Mouse (Mus musculus): ENCODE results near the gene Slc25a29.
"Not testable (repeated sequence)": the region's sequence is repeated elsewhere in the genome, so short reads cannot be mapped to it uniquely, and the experiment has no call there.

The Slc25a29 gene

DNA sequence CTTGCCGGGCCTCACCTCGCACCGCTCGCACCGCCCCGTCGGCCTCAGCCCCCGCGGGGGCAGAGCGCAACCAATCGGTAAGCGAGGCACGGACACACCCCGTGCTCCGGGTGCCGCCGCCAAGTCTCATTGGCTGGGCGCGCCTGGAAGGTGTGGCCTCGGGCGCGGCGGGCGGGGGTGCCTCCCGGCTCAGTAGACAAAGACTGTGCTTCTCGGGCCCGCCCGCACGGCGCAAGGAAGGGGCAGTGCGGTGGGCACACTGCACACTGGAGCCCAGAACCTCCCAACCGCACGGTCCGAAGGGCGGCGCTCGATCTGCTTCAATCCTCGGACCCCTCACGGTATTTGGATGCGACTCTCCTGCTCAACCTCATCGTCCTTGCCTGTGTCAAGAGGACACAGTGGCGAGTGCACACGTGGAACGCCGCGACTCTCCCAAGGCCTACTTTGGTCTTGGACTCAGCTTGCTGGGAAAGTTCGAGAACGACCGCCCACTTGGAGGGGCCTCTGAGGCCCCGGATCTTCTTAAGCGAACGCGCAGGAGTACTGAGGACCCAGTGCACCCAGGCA, at the start of gene Slc25a29, which contains the start of gene Slc25a47:
Slc25a29 (minus strand) TSS at position 44 of the 570 bp plus-strand sequence.
Slc25a47 (plus strand) TSS at position 207 of the 570 bp plus-strand sequence.
- peak; percentile 99 for DNase-seq

- no peak for DNase-seq
Measured at GRCm38 (mm10) chr12:108882776-108883175, 47.1 kb upstream of the Slc25a29 start.

GRCm38 (mm10) chr12:108881192-108881591, 45.5 kb upstream of the Slc25a29 start:
- DNase-seq, result no peak

GRCm38 (mm10) chr12:108880606-108881005, 44.9 kb upstream of the Slc25a29 start:
- DNase-seq, result no peak

DNA sequence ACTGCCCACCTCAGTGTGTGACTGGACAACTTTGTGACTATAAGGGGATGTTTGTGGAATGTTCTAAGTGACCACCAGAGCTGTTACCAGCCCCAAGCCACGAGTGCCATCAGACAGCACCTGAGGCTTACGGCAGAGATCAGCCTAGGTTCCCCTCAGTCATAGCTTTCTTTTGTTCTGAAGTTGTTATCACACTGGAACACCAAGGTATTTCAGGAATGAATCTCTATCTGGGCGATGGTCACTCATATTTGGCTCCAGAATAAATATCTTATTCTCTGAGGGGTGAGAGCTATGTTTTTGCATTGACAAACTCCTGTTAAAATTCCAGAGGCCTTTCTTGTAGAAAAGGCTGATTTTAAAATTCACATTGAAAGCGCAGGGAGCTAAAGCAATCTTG, 43.5 kb upstream of the Slc25a29 start:
- no peak for DNase-seq

DNA sequence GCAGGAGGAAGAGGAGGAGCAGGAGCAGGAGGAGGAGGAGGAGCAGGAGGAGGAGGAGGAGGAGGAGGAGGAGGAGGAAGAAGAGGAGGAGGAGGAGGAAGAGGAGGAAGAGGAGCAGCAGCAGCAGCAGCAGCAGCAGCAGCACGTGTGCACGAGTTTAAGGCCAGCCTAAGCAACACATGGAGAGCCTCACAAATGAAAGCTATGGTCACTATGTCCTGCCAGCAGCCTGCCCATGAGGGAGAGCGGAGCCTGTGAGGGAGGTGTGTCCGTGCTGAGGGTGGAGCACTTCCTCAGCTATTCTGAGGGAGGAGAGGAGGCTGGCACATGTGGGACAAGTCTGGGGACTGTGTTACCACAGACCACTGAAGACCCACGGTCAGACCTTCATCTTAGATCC, 37.4 kb upstream of the Slc25a29 start:
- no peak for DNase-seq

DNA sequence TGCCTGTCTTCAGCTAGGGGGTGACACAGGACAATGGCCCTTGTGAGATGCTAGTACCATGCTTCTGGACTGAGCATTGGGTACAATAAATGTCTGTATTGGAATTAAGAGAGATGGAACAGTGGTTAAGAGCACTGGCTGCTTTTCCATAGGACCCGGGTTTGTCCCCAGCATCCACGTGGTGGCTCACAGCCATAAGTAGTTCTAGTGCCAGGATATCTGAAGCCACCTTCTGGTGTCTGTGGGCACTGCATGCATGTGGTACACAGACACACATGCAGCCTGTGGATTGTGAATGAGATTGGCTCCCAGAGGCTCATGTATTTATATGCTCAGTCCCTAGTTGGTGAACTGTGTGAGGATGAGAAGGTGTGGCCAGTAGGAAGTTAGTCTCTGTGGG, 33.9 kb upstream of the Slc25a29 start:
- no peak for DNase-seq

DNA sequence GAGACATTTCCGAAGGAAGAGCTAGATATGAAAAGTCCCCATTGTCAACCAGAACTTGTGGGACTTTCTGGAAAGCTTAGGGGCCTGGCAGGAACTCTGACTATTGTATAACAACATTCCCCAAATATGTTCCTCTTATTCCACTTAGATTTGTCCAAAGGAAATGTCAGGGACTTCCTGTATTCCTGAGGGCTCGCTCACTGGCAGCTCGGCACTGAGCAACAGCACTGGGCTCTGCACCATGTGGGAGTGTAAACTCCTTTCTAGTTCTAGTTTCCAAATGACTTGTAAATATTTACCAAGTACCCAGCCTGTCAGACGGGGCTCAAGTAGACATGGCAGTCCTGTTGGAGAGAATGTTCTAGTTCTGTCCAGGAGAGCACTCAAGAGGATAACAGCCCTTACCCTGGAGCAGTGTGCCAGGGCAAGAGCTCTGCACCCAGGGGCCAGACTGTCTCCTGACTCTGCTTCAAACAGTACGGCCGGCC, 29.4 kb upstream of the Slc25a29 start:
- DNase-seq, result no peak

DNA sequence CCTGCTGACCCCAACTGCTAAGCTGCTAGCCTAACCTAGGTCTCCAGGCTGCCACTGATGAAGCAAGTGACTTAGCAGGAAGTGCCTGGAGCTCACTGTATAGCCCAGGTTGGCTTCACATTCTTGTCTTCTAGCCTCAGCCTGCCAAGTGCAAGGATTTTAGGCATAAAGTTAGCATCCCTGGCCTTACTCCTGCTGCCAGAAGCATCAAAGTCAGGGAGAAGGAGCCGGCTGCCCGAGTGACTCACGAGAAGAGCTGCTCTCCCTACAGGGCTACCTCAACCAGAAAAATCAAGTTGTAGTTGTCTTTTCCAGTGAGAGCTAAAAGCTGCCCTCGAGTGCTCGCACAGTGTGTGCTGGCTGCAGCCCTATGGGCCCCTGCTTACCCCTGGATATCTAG, 22.8 kb upstream of the Slc25a29 start:
- no peak for DNase-seq

- no peak for DNase-seq
Measured at GRCm38 (mm10) chr12:108857589-108858184, 22.0 kb upstream of the Slc25a29 start.

DNA sequence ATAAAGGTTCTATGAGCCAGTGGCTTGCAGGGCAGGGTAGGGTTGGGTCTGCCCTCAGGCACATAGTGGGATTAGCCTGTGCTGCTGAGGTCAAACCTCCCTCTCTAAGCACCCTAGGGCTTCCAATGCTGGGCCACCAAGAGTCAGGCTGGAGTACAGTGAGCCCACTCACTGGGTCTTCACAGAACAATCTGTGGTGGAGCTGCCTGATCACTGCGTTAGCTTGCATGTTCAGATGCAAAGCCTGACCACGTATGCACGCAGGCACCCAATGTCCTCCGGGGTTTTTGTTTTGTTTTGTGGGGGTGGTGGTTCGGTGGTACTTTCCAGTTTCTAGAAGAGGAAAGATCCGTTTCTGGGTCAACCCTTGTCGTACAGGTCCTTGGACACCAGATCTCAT, 21.4 kb upstream of the Slc25a29 start:
- no peak for DNase-seq

DNA sequence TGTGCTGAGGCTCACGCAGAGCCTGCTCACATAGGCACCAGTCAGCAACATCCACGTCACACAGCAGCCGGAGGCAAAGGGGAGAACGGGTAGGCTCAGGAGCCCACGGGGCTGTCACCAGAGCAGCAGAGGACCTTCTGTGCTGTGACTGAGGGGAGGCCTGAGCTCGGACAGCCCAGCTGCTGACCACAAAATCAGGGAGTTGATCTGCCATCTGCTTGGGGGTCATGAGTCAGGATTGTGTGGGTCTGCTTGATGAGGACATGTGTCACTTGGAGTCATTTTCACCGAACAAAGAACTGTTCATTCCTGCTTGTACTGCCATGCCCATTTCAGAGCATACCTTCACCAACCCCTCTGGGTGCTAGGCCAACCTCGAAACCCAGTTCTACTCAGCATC, 20.5 kb upstream of the Slc25a29 start:
- DNase-seq, result no peak

DNA sequence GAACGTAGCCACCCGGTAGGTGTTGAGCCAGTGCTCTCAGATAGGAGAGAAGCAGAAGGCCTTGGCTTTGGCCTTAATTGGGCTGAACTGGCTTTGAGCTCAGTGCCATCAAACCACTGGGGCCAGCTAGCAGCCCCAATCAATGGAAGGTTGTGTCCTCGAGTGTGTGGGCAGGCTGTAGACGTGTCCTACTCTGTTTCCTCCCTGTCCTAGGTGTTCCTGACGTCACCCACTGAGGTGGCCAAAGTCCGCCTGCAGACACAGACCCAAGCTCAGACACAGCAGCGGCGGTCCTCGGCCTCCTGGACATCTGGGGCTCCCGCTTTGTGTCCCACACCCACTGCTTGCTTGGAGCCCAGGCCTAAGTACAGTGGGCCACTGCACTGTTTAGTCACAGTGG, 19.4 kb upstream of the Slc25a29 start:
- DNase-seq, result no peak

DNA sequence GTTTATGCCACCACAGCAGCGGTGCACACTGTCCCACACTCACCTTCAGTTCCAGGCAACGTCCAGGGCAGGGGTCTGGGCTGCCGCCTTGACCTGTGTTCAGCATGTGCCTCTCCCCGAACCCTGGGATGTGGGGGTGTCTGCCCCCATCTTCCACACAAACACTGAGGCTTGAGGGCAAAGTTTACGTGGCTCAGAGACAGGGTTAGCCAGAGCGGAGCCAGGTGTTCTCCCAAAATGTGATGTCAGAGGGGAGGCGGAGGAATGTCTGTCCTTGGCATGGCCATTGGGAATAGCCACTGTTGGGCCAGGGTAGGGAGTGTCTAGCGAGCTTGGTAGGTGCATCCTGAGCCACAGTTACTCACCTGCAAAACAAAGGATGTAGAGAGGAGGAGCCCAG, 17.1 kb upstream of the Slc25a29 start:
- no peak for DNase-seq

DNA sequence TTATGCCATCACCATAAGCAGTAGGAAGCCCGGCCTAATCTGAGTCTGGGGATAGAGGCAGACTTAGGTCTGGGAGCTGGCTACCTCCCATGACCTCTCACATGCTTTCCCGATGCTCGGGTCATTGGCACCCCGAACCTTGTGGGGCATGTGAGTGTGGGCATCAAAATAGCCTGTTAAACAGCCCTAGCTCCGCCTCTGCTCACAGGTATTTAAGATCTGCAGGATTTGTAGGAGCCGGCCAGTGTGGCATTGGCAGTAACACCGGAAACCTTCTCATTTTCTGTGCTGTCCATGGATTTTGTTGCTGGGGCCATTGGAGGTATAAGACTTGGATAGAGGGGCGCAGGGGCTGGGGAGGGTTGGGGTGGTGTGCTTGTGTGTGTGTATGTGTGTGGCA, 15.2 kb upstream of the Slc25a29 start:
- no peak for DNase-seq

DNA sequence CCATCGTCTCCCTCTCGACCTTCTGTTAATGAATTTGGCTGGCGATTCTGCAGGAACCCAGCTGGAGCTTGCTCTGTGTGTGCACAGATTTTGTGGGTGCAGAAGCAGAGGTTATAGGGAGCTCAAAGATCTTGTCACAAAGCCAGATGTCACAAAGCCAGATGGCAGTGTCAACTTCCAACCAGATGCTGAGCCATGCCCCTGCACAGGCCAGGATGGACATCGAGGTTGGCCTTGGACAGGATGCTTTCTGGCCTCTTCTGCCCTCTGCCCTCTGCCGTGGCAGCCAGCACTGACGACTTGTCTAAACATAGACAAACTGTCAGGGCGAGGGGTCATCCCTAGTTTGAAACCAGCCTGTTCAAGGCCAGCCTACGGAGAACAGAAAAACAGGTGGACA, 14.4 kb upstream of the Slc25a29 start:
- DNase-seq, result no peak

DNA sequence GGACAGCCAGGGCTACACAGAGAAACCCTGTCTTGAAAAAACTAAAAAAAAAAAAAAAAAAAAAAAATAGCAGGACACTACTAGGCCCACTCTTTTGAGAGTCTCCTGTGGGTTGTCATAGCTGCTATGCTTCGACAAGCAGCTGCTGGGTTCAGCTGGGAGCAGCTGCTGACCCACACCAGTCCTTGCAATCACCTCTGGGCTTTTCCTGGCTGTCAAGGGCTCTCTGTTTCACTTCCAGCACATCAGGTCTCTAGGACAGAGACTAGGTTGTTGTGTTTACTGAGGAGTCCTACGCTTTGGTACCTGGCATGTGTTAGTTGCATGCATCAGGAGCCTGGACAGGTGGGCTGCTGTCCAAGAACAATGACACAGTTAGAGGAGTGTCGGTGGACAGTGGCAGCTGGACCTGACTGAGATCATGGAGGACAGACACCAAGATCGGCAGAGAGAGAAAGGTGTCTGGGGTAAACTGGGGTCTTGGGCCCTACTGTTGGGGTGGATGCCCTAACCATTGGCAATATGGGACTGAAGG, 13.9 kb upstream of the Slc25a29 start:
- DNase-seq, result no peak

DNA sequence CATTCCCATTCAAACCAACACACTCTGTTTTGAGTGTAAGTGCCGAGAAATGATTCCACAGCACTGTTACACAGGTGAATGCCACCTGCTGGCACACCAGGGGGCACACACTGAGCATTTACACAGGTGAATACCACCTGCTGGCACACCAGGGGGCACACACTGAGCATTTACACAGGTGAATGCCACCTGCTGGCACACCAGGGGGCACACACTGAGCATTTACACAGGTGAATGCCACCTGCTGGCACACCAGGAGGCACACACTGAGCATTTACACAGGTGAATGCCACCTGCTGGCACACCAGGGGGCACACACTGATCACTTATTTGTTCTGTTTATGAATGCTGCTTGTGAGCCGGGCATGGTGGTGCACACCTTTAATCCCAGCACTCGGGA, 12.3 kb upstream of the Slc25a29 start:
- DNase-seq, result not testable (repeated sequence)

DNA sequence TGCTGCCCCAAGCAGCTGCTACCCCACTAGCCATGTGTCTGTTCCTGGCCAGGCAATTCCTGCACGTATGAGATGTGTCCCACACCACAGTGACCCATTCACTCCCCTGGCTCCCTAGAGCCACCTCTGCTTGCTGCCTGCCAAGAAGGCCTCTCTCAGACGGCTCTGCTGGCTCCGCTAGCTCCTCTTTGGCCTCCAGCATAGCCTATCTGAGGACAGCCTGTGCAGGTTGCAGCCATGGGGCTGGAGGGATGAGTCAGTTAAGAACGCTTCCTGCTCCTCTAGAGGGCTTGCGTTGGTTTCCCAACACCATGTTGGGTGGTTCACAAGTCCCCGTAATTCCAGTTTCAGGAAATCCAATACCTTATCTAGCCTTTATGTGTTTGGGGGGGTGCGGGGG, 7.0 kb upstream of the Slc25a29 start:
- no peak for DNase-seq

DNA sequence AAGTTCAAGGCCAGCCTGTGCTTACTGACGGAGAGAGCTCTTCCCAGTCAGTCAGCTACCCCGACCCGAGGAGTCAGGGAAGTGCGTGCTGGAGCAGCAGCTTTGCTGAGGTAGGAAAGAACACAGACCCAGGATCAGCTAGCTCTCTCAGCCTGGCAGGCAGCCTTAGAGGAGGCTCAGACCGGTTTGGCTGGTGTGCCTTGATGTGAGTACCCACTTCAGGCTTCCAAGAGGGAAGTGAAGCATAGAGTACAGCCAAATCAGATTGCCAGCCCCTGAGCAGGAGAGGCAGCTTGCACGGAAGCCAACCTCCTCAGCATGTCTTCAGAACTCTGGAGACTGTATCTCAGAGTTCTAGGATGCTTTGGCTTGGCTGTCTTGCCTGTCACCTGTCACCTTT, 5.5 kb upstream of the Slc25a29 start:
- no peak for DNase-seq

- no peak for DNase-seq
Measured at GRCm38 (mm10) chr12:108836722-108837121, 1.0 kb upstream of the Slc25a29 start.

- no peak for DNase-seq
Measured at GRCm38 (mm10) chr12:108835208-108835839, 359 bp downstream of the Slc25a29 start.

GRCm38 (mm10) chr12:108834786-108835185, 897 bp downstream of the Slc25a29 start:
- no peak for DNase-seq

DNA sequence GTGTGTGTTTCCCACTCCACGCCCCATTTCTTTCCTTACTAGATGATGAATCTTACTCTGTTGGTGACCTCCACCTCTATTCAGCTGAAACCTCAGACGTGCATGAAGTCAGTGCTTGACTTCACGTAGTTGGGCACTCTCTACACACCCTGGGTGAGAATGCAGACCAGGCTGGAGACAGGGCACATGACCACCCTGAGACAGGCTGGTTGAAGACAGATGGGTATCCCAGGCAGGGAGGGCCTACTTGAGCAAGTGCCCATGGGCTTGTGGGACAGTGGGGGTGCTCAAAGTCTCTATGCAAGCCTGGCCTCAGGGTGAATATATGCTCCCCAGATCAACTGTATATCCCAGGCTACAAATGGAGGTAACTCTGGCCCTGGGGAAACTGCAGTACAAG, 1.3 kb downstream of the Slc25a29 start:
- no peak for DNase-seq

Data from embryo, embryonic 11 days (tissue).